ENCODE assay signal across 35 mouse cellular contexts in genomic region chr5:4259260-4259659, GRCm38 (mm10).
"Had no signal": no experiment of that assay in that cellular context is flagged by ENCODE, and none has a peak within 500 bp of the region (broad histone marks: within the 10 kb centered on the region; RNA-seq: fewer than 3 reads in every experiment).

No protein-coding gene starts in this region.

- H3K27me3 ChIP-seq: heart, embryonic 12.5 days; heart, embryonic 13.5 days; heart, embryonic 15.5 days; hindbrain, embryonic 12.5 days; hindbrain, embryonic 13.5 days; hindbrain, embryonic 15.5 days; intestine, embryonic 15.5 days; kidney, embryonic 15.5 days had no signal

- DNase-seq: heart, postnatal 10 days; heart, postnatal 14 days; heart, postnatal 36 days; heart, postnatal 4 days; kidney, adult 11 months; kidney, adult 18-20 months; kidney, adult 2 months; kidney, adult 8-10 months; kidney, adult 9 months; kidney, postnatal 10 days; kidney, postnatal 14 days; kidney, postnatal 25 days; kidney, postnatal 36 days; kidney, postnatal 4 days; layer of hippocampus, adult 9-11 months; layer of hippocampus, postnatal 36 days had no signal

- H3K9ac ChIP-seq: heart, embryonic 12.5 days; heart, embryonic 13.5 days; heart, embryonic 15.5 days; hindbrain, embryonic 12.5 days; hindbrain, embryonic 13.5 days; hindbrain, embryonic 14.5 days; hindbrain, embryonic 15.5 days; intestine, embryonic 15.5 days; kidney, embryonic 15.5 days had no signal

- H3K36me3 ChIP-seq: heart, embryonic 10.5 days; heart, embryonic 12.5 days; heart, embryonic 13.5 days; heart, embryonic 15.5 days; hindbrain, embryonic 10.5 days; hindbrain, embryonic 12.5 days; hindbrain, embryonic 13.5 days; hindbrain, embryonic 15.5 days; intestine, embryonic 15.5 days; kidney, embryonic 15.5 days had no signal

- H3K9me3 ChIP-seq: heart, embryonic 10.5 days; heart, embryonic 12.5 days; heart, embryonic 13.5 days; heart, embryonic 15.5 days; hindbrain, embryonic 10.5 days; hindbrain, embryonic 12.5 days; hindbrain, embryonic 13.5 days; hindbrain, embryonic 15.5 days; intestine, embryonic 15.5 days; kidney, embryonic 15.5 days had no signal

- ATAC-seq: hindbrain, embryonic 16.5 days; hindbrain, postnatal 0 days; inflammation-experienced regulatory T-cells, adult 6 months; intestine, embryonic 15.5 days; intestine, embryonic 16.5 days; intestine, postnatal 0 days had no signal

- H3K4me3 ChIP-seq: heart, embryonic 10.5 days; heart, embryonic 12.5 days; heart, embryonic 13.5 days; heart, embryonic 15.5 days; hindbrain, embryonic 10.5 days; hindbrain, embryonic 12.5 days; hindbrain, embryonic 13.5 days; hindbrain, embryonic 15.5 days; intestine, embryonic 15.5 days; kidney, embryonic 15.5 days; layer of hippocampus, adult 2 months had no signal

- H3K4me1 ChIP-seq: hindbrain, embryonic 10.5 days; hindbrain, embryonic 12.5 days; hindbrain, embryonic 13.5 days; hindbrain, embryonic 15.5 days; intestine, embryonic 15.5 days had no signal

- H3K27ac ChIP-seq: heart, embryonic 10.5 days; heart, embryonic 13.5 days; heart, embryonic 15.5 days; hindbrain, embryonic 10.5 days; hindbrain, embryonic 12.5 days; hindbrain, embryonic 13.5 days; hindbrain, embryonic 14.5 days; hindbrain, embryonic 15.5 days; hindbrain, postnatal 0 days; intestine, embryonic 15.5 days; kidney, embryonic 15.5 days; kidney, postnatal 0 days; layer of hippocampus, adult 2 months had no signal

- H3K4me2 ChIP-seq: heart, embryonic 11.5 days; heart, embryonic 12.5 days; heart, embryonic 13.5 days; heart, embryonic 15.5 days; hindbrain, embryonic 12.5 days; hindbrain, embryonic 13.5 days; hindbrain, embryonic 14.5 days; hindbrain, embryonic 15.5 days; intestine, embryonic 15.5 days; kidney, embryonic 15.5 days had no signal
